Mouse (Mus musculus): ENCODE data around the gene Tbk1.

The Tbk1 gene

GRCm38 (mm10) chr10:121498481-121498904 is 88.1 kb downstream of the Tbk1 start:
- DNase-seq (ENCODE audit: low spot score), result peak; percentile 64

GRCm38 (mm10) chr10:121497968-121498367 is 88.6 kb downstream of the Tbk1 start:
- DNase-seq (ENCODE audit: low spot score), result no peak

- no peak for DNase-seq (ENCODE audit: low spot score)
Observed at GRCm38 (mm10) chr10:121496616-121497015, 90.0 kb downstream of the Tbk1 start.

Measured in urinary bladder, postnatal 14 days (tissue).